In the genomic region with DNA sequence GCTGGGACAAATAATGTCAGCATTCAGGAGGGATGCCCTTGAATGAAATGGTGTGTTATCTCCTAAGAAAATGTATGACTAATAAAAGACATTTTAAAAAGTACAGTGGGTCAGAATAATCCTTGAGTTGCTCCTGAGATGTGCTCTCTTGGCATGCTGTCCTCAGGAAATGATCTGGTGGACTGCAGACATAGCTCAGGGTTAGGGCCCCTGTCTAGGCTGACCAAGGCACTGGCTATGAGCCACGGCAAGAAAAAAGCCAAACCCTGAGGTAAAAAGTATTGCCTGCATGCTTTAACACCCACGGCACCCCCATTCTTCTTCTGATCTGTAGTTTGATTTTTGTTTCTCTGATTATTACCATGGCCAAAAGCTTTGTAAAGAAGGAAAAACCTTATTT, we compare ENCODE assay signal across 17 mouse cellular contexts.
"Had no signal": no experiment of that assay in that cellular context is flagged by ENCODE, and none has a peak within 500 bp of the region (broad histone marks: within the 10 kb centered on the region; RNA-seq: fewer than 3 reads in every experiment).

No protein-coding gene starts in this region.

- H3K4me3 ChIP-seq: lung, embryonic 15.5 days; megakaryocyte, embryonic 14.5 days; midbrain, embryonic 13.5 days; midbrain, embryonic 15.5 days; neural tube, embryonic 12.5 days; stomach, embryonic 15.5 days had no signal

- H3K27ac ChIP-seq: lung, embryonic 15.5 days; macrophage; midbrain, embryonic 13.5 days; midbrain, embryonic 15.5 days; neural tube, embryonic 12.5 days; stomach, embryonic 15.5 days; stomach, postnatal 0 days had no signal

- H3K27me3 ChIP-seq: lung, embryonic 15.5 days; megakaryocyte, embryonic 14.5 days; midbrain, embryonic 13.5 days; midbrain, embryonic 15.5 days; neural tube, embryonic 12.5 days; stomach, embryonic 15.5 days had no signal

- DNase-seq: lung, adult 2 months; lung, postnatal 14 days; lung, postnatal 36 days; right cerebral cortex, postnatal 14 days; thymus, adult 2 months; thymus, postnatal 25 days; thymus, postnatal 4 days had no signal

- ATAC-seq: lung, postnatal 0 days; midbrain, embryonic 13.5 days; midbrain, embryonic 15.5 days had no signal

- H3K4me1 ChIP-seq: lung, embryonic 15.5 days; midbrain, embryonic 13.5 days; midbrain, embryonic 15.5 days; neural tube, embryonic 12.5 days; stomach, embryonic 15.5 days had no signal

- H3K36me3 ChIP-seq: stomach, embryonic 15.5 days had no signal

- H3K4me2 ChIP-seq: lung, embryonic 15.5 days; midbrain, embryonic 11.5 days; midbrain, embryonic 13.5 days; midbrain, embryonic 15.5 days; neural tube, embryonic 12.5 days; stomach, embryonic 15.5 days had no signal

- H3K9ac ChIP-seq: lung, embryonic 15.5 days; midbrain, embryonic 13.5 days; midbrain, embryonic 15.5 days; neural tube, embryonic 12.5 days; stomach, embryonic 15.5 days had no signal

- H3K9me3 ChIP-seq: lung, embryonic 15.5 days; midbrain, embryonic 15.5 days; stomach, embryonic 15.5 days had no signal
